Mouse (Mus musculus) CH12.LX (cell line): ENCODE data around the gene Fgfr2. TPM values are rescaled to one million over a fixed set of nuclear protein-coding genes. Genes with fewer than 3 reads are reported as not detected.
A peak's percentile ranks its signal among the peaks of the same experiment; 100 is the strongest.

Source experiments
- DNase-seq: peaks from one replicate; pipeline ENCODE4 v3.0.0-alpha.2; 2013; ENCODE audit errors: extremely low read depth
- H3K27ac ChIP-seq: 2 replicates; pipeline ENCODE4 v1.5.1; 2012; ENCODE audit warnings: low read depth, mild to moderate bottlenecking, control low read depth, moderate library complexity; ENCODE audit not compliant: insufficient read depth
- H3K27me3 ChIP-seq: replicated peaks from 2 replicates; pipeline ENCODE3; 2012; ENCODE audit warnings: inconsistent platforms
- H3K36me3 ChIP-seq, 2 experiments: replicated peaks in 1 of 2; 2 replicates each; pipeline versions ENCODE3 to v1.6.1; 2012; ENCODE audit warnings: inconsistent platforms in 1 of 2, low read length in 1 of 2, mild to moderate bottlenecking in 1 of 2, mixed read lengths in 1 of 2, moderate library complexity in 1 of 2; ENCODE audit not compliant: control insufficient read depth in 1 of 2, insufficient read depth in 1 of 2
- H3K4me1 ChIP-seq, 2 experiments: 2 replicates each; pipeline ENCODE4 v1.6.1; 2012; ENCODE audit warnings: inconsistent platforms in 1 of 2, moderate library complexity in 1 of 2; ENCODE audit not compliant: insufficient read depth in 2 of 2, control insufficient read depth in 1 of 2
- H3K4me2 ChIP-seq: 2 replicates; pipeline ENCODE4 v1.6.1; 2012; ENCODE audit warnings: low read depth, mild to moderate bottlenecking, control low read depth; ENCODE audit not compliant: poor library complexity, insufficient read depth, severe bottlenecking
- H3K4me3 ChIP-seq, 3 experiments: fragments of 150-350 bp in 1 of 3; sonication (generic) in 1 of 3; replicated peaks in 1 of 3; 2 replicates each; pipeline versions ENCODE3 to v1.5.1; 2011 to 2012; ENCODE audit warnings: low read depth in 2 of 3, low read length in 2 of 3, mild to moderate bottlenecking in 2 of 3, moderate library complexity in 2 of 3, control low read depth in 1 of 3, improper control_type of control experiment in 1 of 3, inconsistent platforms in 1 of 3, mixed read lengths in 1 of 3; ENCODE audit not compliant: poor library complexity in 1 of 3
- H3K79me2 ChIP-seq: replicated peaks from 2 replicates; pipeline ENCODE4 v1.6.1; 2012; ENCODE audit warnings: mild to moderate bottlenecking, moderate library complexity; ENCODE audit not compliant: control insufficient read depth, poor library complexity, insufficient read depth, severe bottlenecking; ENCODE audit errors: extremely low read depth
- H3K9ac ChIP-seq: 2 replicates; pipeline ENCODE4 v1.6.1; 2012; ENCODE audit warnings: low read depth, mild to moderate bottlenecking, control low read depth, moderate library complexity; ENCODE audit not compliant: insufficient read depth
- H3K9me3 ChIP-seq: replicated peaks from 2 replicates; pipeline ENCODE3; 2012; ENCODE audit warnings: low read length, inconsistent platforms, mixed read lengths
- BHLHE40 ChIP-seq: IDR thresholded peaks from 2 replicates; pipeline ENCODE4 v1.6.1; 2011; ENCODE audit warnings: mild to moderate bottlenecking, low read depth, low read length, improper control_type of control experiment
- CHD1 ChIP-seq: IDR thresholded peaks from 2 replicates; pipeline ENCODE4 v1.6.1; 2012; ENCODE audit warnings: low read depth, low read length, improper control_type of control experiment, inconsistent platforms
- CHD2 ChIP-seq: IDR thresholded peaks from 2 replicates; pipeline ENCODE4 v1.6.1; 2011; ENCODE audit warnings: low read length, improper control_type of control experiment
- CTCF ChIP-seq, 2 experiments: IDR thresholded peaks in 1 of 2; conservative IDR thresholded peaks in 1 of 2; 2 replicates each; pipeline ENCODE4 v1.5.1; 2011 to 2012; ENCODE audit warnings: low read depth in 2 of 2, low read length in 2 of 2, improper control_type of control experiment in 1 of 2, inconsistent platforms in 1 of 2, mild to moderate bottlenecking in 1 of 2, moderate library complexity in 1 of 2
- E2F4 ChIP-seq: IDR thresholded peaks from 2 replicates; pipeline ENCODE4 v1.6.1; 2011; ENCODE audit warnings: low read depth, low read length, improper control_type of control experiment; ENCODE audit not compliant: insufficient replicate concordance
- ELF1 ChIP-seq: IDR thresholded peaks from 2 replicates; pipeline ENCODE4 v1.6.1; 2014; ENCODE audit warnings: low read depth, mild to moderate bottlenecking, inconsistent platforms, low read length, improper control_type of control experiment
- EP300 ChIP-seq: IDR thresholded peaks from 2 replicates; pipeline ENCODE4 v1.6.1; 2011; ENCODE audit warnings: low read length, improper control_type of control experiment
- ETS1 ChIP-seq: conservative IDR thresholded peaks from 2 replicates; pipeline ENCODE4 v1.6.1; 2012; ENCODE audit warnings: low read depth, mild to moderate bottlenecking, inconsistent platforms, low read length, improper control_type of control experiment, moderate library complexity
- GABPA ChIP-seq: IDR thresholded peaks from 2 replicates; pipeline ENCODE4 v1.6.1; 2012; ENCODE audit warnings: low read depth, low read length, improper control_type of control experiment, inconsistent platforms; ENCODE audit not compliant: insufficient replicate concordance
- HCFC1 ChIP-seq: IDR thresholded peaks from 2 replicates; pipeline ENCODE4 v1.6.1; 2012; ENCODE audit warnings: low read depth, mild to moderate bottlenecking, inconsistent platforms, low read length, improper control_type of control experiment
- IRF4 ChIP-seq: IDR thresholded peaks from 2 replicates; pipeline ENCODE4 v1.6.1; 2014; ENCODE audit warnings: low read depth, mild to moderate bottlenecking, inconsistent platforms, low read length, improper control_type of control experiment
- JUN ChIP-seq: IDR thresholded peaks from 2 replicates; pipeline ENCODE4 v1.6.1; 2011; ENCODE audit warnings: low read depth, mild to moderate bottlenecking, low read length, improper control_type of control experiment, moderate library complexity; ENCODE audit not compliant: insufficient read depth
- JUND ChIP-seq: conservative IDR thresholded peaks from 2 replicates; pipeline ENCODE4 v1.6.1; 2011; ENCODE audit warnings: low read depth, low read length, improper control_type of control experiment
- KAT2A ChIP-seq: IDR thresholded peaks from 2 replicates; pipeline ENCODE4 v1.6.1; 2012; ENCODE audit warnings: low read length, improper control_type of control experiment, inconsistent platforms; ENCODE audit not compliant: insufficient replicate concordance
- MAFK ChIP-seq: IDR thresholded peaks from 2 replicates; pipeline ENCODE4 v1.6.1; 2011; ENCODE audit warnings: low read length, improper control_type of control experiment; ENCODE audit not compliant: insufficient replicate concordance
- MAX ChIP-seq: IDR thresholded peaks from 2 replicates; pipeline ENCODE4 v1.6.1; 2011; ENCODE audit warnings: low read length, improper control_type of control experiment
- MAZ ChIP-seq: IDR thresholded peaks from 2 replicates; pipeline ENCODE4 v1.6.1; 2012; ENCODE audit warnings: low read depth, mild to moderate bottlenecking, inconsistent platforms, low read length, improper control_type of control experiment, moderate library complexity
- MEF2A ChIP-seq: IDR thresholded peaks from 2 replicates; pipeline ENCODE4 v1.6.1; 2014; ENCODE audit warnings: low read depth, mild to moderate bottlenecking, inconsistent platforms, low read length, improper control_type of control experiment, borderline replicate concordance
- MXI1 ChIP-seq: IDR thresholded peaks from 2 replicates; pipeline ENCODE4 v1.6.1; 2011; ENCODE audit warnings: mild to moderate bottlenecking, low read depth, low read length, improper control_type of control experiment
- MYC ChIP-seq: IDR thresholded peaks from 2 replicates; pipeline ENCODE4 v1.6.1; 2011; ENCODE audit warnings: low read depth, mild to moderate bottlenecking, improper control_type of control experiment, low read length
- NELFE ChIP-seq: IDR thresholded peaks from 2 replicates; pipeline ENCODE4 v1.6.1; 2011; ENCODE audit warnings: low read depth, low read length, improper control_type of control experiment
- NRF1 ChIP-seq: IDR thresholded peaks from 2 replicates; pipeline ENCODE4 v1.6.1; 2014; ENCODE audit warnings: low read depth, mild to moderate bottlenecking, inconsistent platforms, low read length, improper control_type of control experiment, moderate library complexity
- PAX5 ChIP-seq: IDR thresholded peaks from 2 replicates; pipeline ENCODE4 v1.6.1; 2012; ENCODE audit warnings: low read length, inconsistent platforms, mixed read lengths
- POLR2A ChIP-seq: IDR thresholded peaks from 2 replicates; pipeline ENCODE4 v1.6.1; 2011; ENCODE audit warnings: low read depth, mild to moderate bottlenecking, improper control_type of control experiment, low read length
- POLR2AphosphoS2 ChIP-seq: IDR thresholded peaks from 2 replicates; pipeline ENCODE4 v1.6.1; 2011; ENCODE audit warnings: low read depth, low read length, improper control_type of control experiment
- RAD21 ChIP-seq: IDR thresholded peaks from 2 replicates; pipeline ENCODE4 v1.6.1; 2011; ENCODE audit warnings: low read depth, mild to moderate bottlenecking, low read length, improper control_type of control experiment, moderate library complexity
- RCOR1 ChIP-seq: conservative IDR thresholded peaks from 2 replicates; pipeline ENCODE4 v1.6.1; 2012; ENCODE audit warnings: low read depth, mild to moderate bottlenecking, inconsistent platforms, low read length, improper control_type of control experiment
- SIN3A ChIP-seq: IDR thresholded peaks from 2 replicates; pipeline ENCODE4 v1.6.1; 2012; ENCODE audit warnings: low read length, improper control_type of control experiment, inconsistent platforms
- SMC3 ChIP-seq: IDR thresholded peaks from 2 replicates; pipeline ENCODE4 v1.6.1; 2011; ENCODE audit warnings: low read depth, low read length, improper control_type of control experiment
- TBP ChIP-seq: conservative IDR thresholded peaks from 2 replicates; pipeline ENCODE4 v1.6.1; 2011; ENCODE audit warnings: low read depth, low read length, improper control_type of control experiment
- TCF12 ChIP-seq: IDR thresholded peaks from 2 replicates; pipeline ENCODE4 v1.6.1; 2014; ENCODE audit warnings: low read depth, mild to moderate bottlenecking, inconsistent platforms, low read length, improper control_type of control experiment
- UBTF ChIP-seq: IDR thresholded peaks from 2 replicates; pipeline ENCODE4 v1.6.1; 2012; ENCODE audit warnings: low read depth, mild to moderate bottlenecking, inconsistent platforms, low read length, improper control_type of control experiment, moderate library complexity
- USF1 ChIP-seq: IDR thresholded peaks from 2 replicates; pipeline ENCODE4 v1.6.1; 2014; ENCODE audit warnings: low read depth, mild to moderate bottlenecking, inconsistent platforms, low read length, improper control_type of control experiment
- USF2 ChIP-seq: conservative IDR thresholded peaks from 2 replicates; pipeline ENCODE4 v1.6.1; 2011; ENCODE audit warnings: low read depth, low read length, improper control_type of control experiment
- ZC3H11A ChIP-seq: IDR thresholded peaks from 2 replicates; pipeline ENCODE4 v1.6.1; 2012; ENCODE audit warnings: low read depth, mild to moderate bottlenecking, inconsistent platforms, low read length, improper control_type of control experiment
- ZKSCAN1 ChIP-seq: IDR thresholded peaks from 2 replicates; pipeline ENCODE4 v1.6.1; 2012; ENCODE audit warnings: low read depth, inconsistent platforms, low read length, improper control_type of control experiment, borderline replicate concordance
- ZMIZ1 ChIP-seq: IDR thresholded peaks from 2 replicates; pipeline ENCODE4 v1.6.1; 2012; ENCODE audit warnings: low read depth, mild to moderate bottlenecking, inconsistent platforms, low read length, improper control_type of control experiment
- ZNF384 ChIP-seq: IDR thresholded peaks from 2 replicates; pipeline ENCODE4 v1.6.1; 2012; ENCODE audit warnings: low read depth, low read length, improper control_type of control experiment, inconsistent platforms
- dilution Hi-C: fragments of 300-500 bp; cut with MboI; formaldehyde crosslinking; loops from 2 replicates; pipeline ENCODE4 v1.14.3; 2020; ENCODE audit warnings: low sequenced_read_pairs; ENCODE audit not compliant: extremely low pct_unique_long_range_greater_than_20kb, extremely low pct_ligation_motif_present
- in situ Hi-C: fragments of 300-500 bp; cut with MboI; formaldehyde crosslinking; loops from 3 replicates; pipeline ENCODE4 v1.14.3; 2019; ENCODE audit warnings: low sequenced_read_pairs, low pct_ligation_motif_present, low pct_unique_long_range_greater_than_20kb, mixed read lengths
- polyA plus RNA-seq: library from polyadenylated mRNA; unstranded; fragments of >175 nt; gene quantifications from 2 replicates; pipeline ENCODE4 v1.2.1, GENCODE M21; 2012; ENCODE audit warnings: low read depth; ENCODE audit not compliant: insufficient read length
- total RNA-seq, 2 experiments: library from RNA; depleted of rRNA; stranded (reverse); fragments of 300-350 nt in 1 of 2; fragments of >200 nt in 1 of 2; gene quantifications; 2 replicates each; pipeline ENCODE4 v1.2.3; 2012 to 2014

Gene Fgfr2
- total and polyA plus RNA-seq, 3 experiments, result not detected

GRCm38 (mm10) chr7:130546791-130547484, 2576.2 kb downstream of the Fgfr2 start:
- TF ChIP-seq E2F4 (peak; percentile 67; the same call in 1 of the 2 replicates), ZC3H11A (no peak), MAFK (no peak), JUN (no peak), JUND (no peak), ZNF384 (no peak), ELF1 (peak; percentile 47; the same call in 1 of the 2 replicates), EP300 (no peak), USF2 (no peak), MAZ (0 out of 2 replicates have a peak, but pooled peaks have one; percentile 37), RCOR1 (0 out of 2 replicates have a peak, but pooled peaks have one; percentile 12), TBP (0 out of 2 replicates have a peak, but pooled peaks have one; percentile 55), RAD21 (no peak), ZMIZ1 (peak; percentile 75; the same call in 1 of the 2 replicates), TCF12 (peak; percentile 72; the same call in 1 of the 2 replicates), NELFE (peak; percentile 78; the same call in 1 of the 2 replicates), BHLHE40 (peak; percentile 35; the same call in 1 of the 2 replicates), USF1 (no peak), ZKSCAN1 (no peak), NRF1 (peak; percentile 89), MYC (no peak; the same call in 1 of the 2 replicates), MAX (no peak; the same call in 1 of the 2 replicates), POLR2A (peak; percentile 76), ETS1 (no peak), CHD1 (no peak), CHD2 (no peak), IRF4 (peak; percentile 88), POLR2AphosphoS2 (no peak), SIN3A (peak; percentile 47), GABPA (peak; percentile 89), KAT2A (0 out of 2 replicates have a peak, but pooled peaks have one; percentile 43), SMC3 (no peak), MEF2A (0 out of 2 replicates have a peak, but pooled peaks have one; percentile 60), PAX5 (no peak), UBTF (peak; percentile 74; the same call in 1 of the 2 replicates), CTCF (conservative IDR thresholded peaks at IDR 0.05 in 1 of 2, IDR thresholded peaks at IDR 0.05 in 1 of 2; ENCODE audit: low read depth in 2 of 2, low read length in 2 of 2) (peak; percentile 12 to 88; a peak in 2 of 4 replicates), MXI1 (no peak; the same call in none of the 2 replicates), HCFC1 (peak; percentile 85)
- in situ Hi-C loops (no loop called here), dilution Hi-C loops (no loop called here)

More at GRCm38 (mm10) chr7:130546791-130547484, 2576.2 kb downstream of the Fgfr2 start:
- Histone ChIP-seq H3K9me3 (peaks cover 12% of the 10 kb centered on the region), H3K79me2 (peaks cover 34% of the 10 kb centered on the region), H3K4me1 (peaks cover 10 to 21% of the 10 kb centered on the region in 2 experiments; a peak in 3 of 4 replicates), H3K9ac (peak overlapping the region; percentile 90), H3K4me2 (peak overlapping the region; percentile 70), H3K27me3 (peaks cover 16% of the 10 kb centered on the region), H3K36me3 (peaks cover 18 to 34% of the 10 kb centered on the region in 2 experiments), H3K4me3 (peak overlapping the region; percentile 79 to 90 (median 84)), H3K27ac (peak overlapping the region; percentile 95)
- DNase-seq, result peak; percentile 87
